Mouse (Mus musculus) CH12.LX (cell line): ENCODE measurements around the gene Spag5. TPM values are rescaled to one million over a fixed set of nuclear protein-coding genes. Genes with fewer than 3 reads are reported as not detected.

Experiments used
- DNase-seq: peaks from one replicate; pipeline ENCODE4 v3.0.0-alpha.2; 2013; ENCODE audit errors: extremely low read depth
- H3K27ac ChIP-seq: 2 replicates; pipeline ENCODE4 v1.5.1; 2012; ENCODE audit warnings: low read depth, mild to moderate bottlenecking, control low read depth, moderate library complexity; ENCODE audit not compliant: insufficient read depth
- H3K27me3 ChIP-seq: replicated peaks from 2 replicates; pipeline ENCODE3; 2012; ENCODE audit warnings: inconsistent platforms
- H3K36me3 ChIP-seq, 2 experiments: replicated peaks in 1 of 2; 2 replicates each; pipeline versions ENCODE3 to v1.6.1; 2012; ENCODE audit warnings: inconsistent platforms in 1 of 2, low read length in 1 of 2, mild to moderate bottlenecking in 1 of 2, mixed read lengths in 1 of 2, moderate library complexity in 1 of 2; ENCODE audit not compliant: control insufficient read depth in 1 of 2, insufficient read depth in 1 of 2
- H3K4me1 ChIP-seq, 2 experiments: 2 replicates each; pipeline ENCODE4 v1.6.1; 2012; ENCODE audit warnings: inconsistent platforms in 1 of 2, moderate library complexity in 1 of 2; ENCODE audit not compliant: insufficient read depth in 2 of 2, control insufficient read depth in 1 of 2
- H3K4me2 ChIP-seq: 2 replicates; pipeline ENCODE4 v1.6.1; 2012; ENCODE audit warnings: low read depth, mild to moderate bottlenecking, control low read depth; ENCODE audit not compliant: poor library complexity, insufficient read depth, severe bottlenecking
- H3K4me3 ChIP-seq, 3 experiments: fragments of 150-350 bp in 1 of 3; sonication (generic) in 1 of 3; replicated peaks in 1 of 3; 2 replicates each; pipeline versions ENCODE3 to v1.5.1; 2011 to 2012; ENCODE audit warnings: low read depth in 2 of 3, low read length in 2 of 3, mild to moderate bottlenecking in 2 of 3, moderate library complexity in 2 of 3, control low read depth in 1 of 3, improper control_type of control experiment in 1 of 3, inconsistent platforms in 1 of 3, mixed read lengths in 1 of 3; ENCODE audit not compliant: poor library complexity in 1 of 3
- H3K79me2 ChIP-seq: replicated peaks from 2 replicates; pipeline ENCODE4 v1.6.1; 2012; ENCODE audit warnings: mild to moderate bottlenecking, moderate library complexity; ENCODE audit not compliant: control insufficient read depth, poor library complexity, insufficient read depth, severe bottlenecking; ENCODE audit errors: extremely low read depth
- H3K9ac ChIP-seq: 2 replicates; pipeline ENCODE4 v1.6.1; 2012; ENCODE audit warnings: low read depth, mild to moderate bottlenecking, control low read depth, moderate library complexity; ENCODE audit not compliant: insufficient read depth
- H3K9me3 ChIP-seq: replicated peaks from 2 replicates; pipeline ENCODE3; 2012; ENCODE audit warnings: low read length, inconsistent platforms, mixed read lengths
- BHLHE40 ChIP-seq: IDR thresholded peaks from 2 replicates; pipeline ENCODE4 v1.6.1; 2011; ENCODE audit warnings: mild to moderate bottlenecking, low read depth, low read length, improper control_type of control experiment
- CHD2 ChIP-seq: IDR thresholded peaks from 2 replicates; pipeline ENCODE4 v1.6.1; 2011; ENCODE audit warnings: low read length, improper control_type of control experiment
- CTCF ChIP-seq, 2 experiments: IDR thresholded peaks in 1 of 2; conservative IDR thresholded peaks in 1 of 2; 2 replicates each; pipeline ENCODE4 v1.5.1; 2011 to 2012; ENCODE audit warnings: low read depth in 2 of 2, low read length in 2 of 2, improper control_type of control experiment in 1 of 2, inconsistent platforms in 1 of 2, mild to moderate bottlenecking in 1 of 2, moderate library complexity in 1 of 2
- ELF1 ChIP-seq: IDR thresholded peaks from 2 replicates; pipeline ENCODE4 v1.6.1; 2014; ENCODE audit warnings: low read depth, mild to moderate bottlenecking, inconsistent platforms, low read length, improper control_type of control experiment
- HCFC1 ChIP-seq: IDR thresholded peaks from 2 replicates; pipeline ENCODE4 v1.6.1; 2012; ENCODE audit warnings: low read depth, mild to moderate bottlenecking, inconsistent platforms, low read length, improper control_type of control experiment
- IRF4 ChIP-seq: IDR thresholded peaks from 2 replicates; pipeline ENCODE4 v1.6.1; 2014; ENCODE audit warnings: low read depth, mild to moderate bottlenecking, inconsistent platforms, low read length, improper control_type of control experiment
- JUN ChIP-seq: IDR thresholded peaks from 2 replicates; pipeline ENCODE4 v1.6.1; 2011; ENCODE audit warnings: low read depth, mild to moderate bottlenecking, low read length, improper control_type of control experiment, moderate library complexity; ENCODE audit not compliant: insufficient read depth
- JUND ChIP-seq: conservative IDR thresholded peaks from 2 replicates; pipeline ENCODE4 v1.6.1; 2011; ENCODE audit warnings: low read depth, low read length, improper control_type of control experiment
- KAT2A ChIP-seq: IDR thresholded peaks from 2 replicates; pipeline ENCODE4 v1.6.1; 2012; ENCODE audit warnings: low read length, improper control_type of control experiment, inconsistent platforms; ENCODE audit not compliant: insufficient replicate concordance
- MAZ ChIP-seq: IDR thresholded peaks from 2 replicates; pipeline ENCODE4 v1.6.1; 2012; ENCODE audit warnings: low read depth, mild to moderate bottlenecking, inconsistent platforms, low read length, improper control_type of control experiment, moderate library complexity
- MEF2A ChIP-seq: IDR thresholded peaks from 2 replicates; pipeline ENCODE4 v1.6.1; 2014; ENCODE audit warnings: low read depth, mild to moderate bottlenecking, inconsistent platforms, low read length, improper control_type of control experiment, borderline replicate concordance
- MYC ChIP-seq: IDR thresholded peaks from 2 replicates; pipeline ENCODE4 v1.6.1; 2011; ENCODE audit warnings: low read depth, mild to moderate bottlenecking, improper control_type of control experiment, low read length
- NELFE ChIP-seq: IDR thresholded peaks from 2 replicates; pipeline ENCODE4 v1.6.1; 2011; ENCODE audit warnings: low read depth, low read length, improper control_type of control experiment
- NRF1 ChIP-seq: IDR thresholded peaks from 2 replicates; pipeline ENCODE4 v1.6.1; 2014; ENCODE audit warnings: low read depth, mild to moderate bottlenecking, inconsistent platforms, low read length, improper control_type of control experiment, moderate library complexity
- PAX5 ChIP-seq: IDR thresholded peaks from 2 replicates; pipeline ENCODE4 v1.6.1; 2012; ENCODE audit warnings: low read length, inconsistent platforms, mixed read lengths
- POLR2A ChIP-seq: IDR thresholded peaks from 2 replicates; pipeline ENCODE4 v1.6.1; 2011; ENCODE audit warnings: low read depth, mild to moderate bottlenecking, improper control_type of control experiment, low read length
- RAD21 ChIP-seq: IDR thresholded peaks from 2 replicates; pipeline ENCODE4 v1.6.1; 2011; ENCODE audit warnings: low read depth, mild to moderate bottlenecking, low read length, improper control_type of control experiment, moderate library complexity
- RCOR1 ChIP-seq: conservative IDR thresholded peaks from 2 replicates; pipeline ENCODE4 v1.6.1; 2012; ENCODE audit warnings: low read depth, mild to moderate bottlenecking, inconsistent platforms, low read length, improper control_type of control experiment
- SIN3A ChIP-seq: IDR thresholded peaks from 2 replicates; pipeline ENCODE4 v1.6.1; 2012; ENCODE audit warnings: low read length, improper control_type of control experiment, inconsistent platforms
- SMC3 ChIP-seq: IDR thresholded peaks from 2 replicates; pipeline ENCODE4 v1.6.1; 2011; ENCODE audit warnings: low read depth, low read length, improper control_type of control experiment
- TBP ChIP-seq: conservative IDR thresholded peaks from 2 replicates; pipeline ENCODE4 v1.6.1; 2011; ENCODE audit warnings: low read depth, low read length, improper control_type of control experiment
- UBTF ChIP-seq: IDR thresholded peaks from 2 replicates; pipeline ENCODE4 v1.6.1; 2012; ENCODE audit warnings: low read depth, mild to moderate bottlenecking, inconsistent platforms, low read length, improper control_type of control experiment, moderate library complexity
- USF1 ChIP-seq: IDR thresholded peaks from 2 replicates; pipeline ENCODE4 v1.6.1; 2014; ENCODE audit warnings: low read depth, mild to moderate bottlenecking, inconsistent platforms, low read length, improper control_type of control experiment
- ZC3H11A ChIP-seq: IDR thresholded peaks from 2 replicates; pipeline ENCODE4 v1.6.1; 2012; ENCODE audit warnings: low read depth, mild to moderate bottlenecking, inconsistent platforms, low read length, improper control_type of control experiment
- ZNF384 ChIP-seq: IDR thresholded peaks from 2 replicates; pipeline ENCODE4 v1.6.1; 2012; ENCODE audit warnings: low read depth, low read length, improper control_type of control experiment, inconsistent platforms
- dilution Hi-C: fragments of 300-500 bp; cut with MboI; formaldehyde crosslinking; loops from 2 replicates; pipeline ENCODE4 v1.14.3; 2020; ENCODE audit warnings: low sequenced_read_pairs; ENCODE audit not compliant: extremely low pct_unique_long_range_greater_than_20kb, extremely low pct_ligation_motif_present
- in situ Hi-C: fragments of 300-500 bp; cut with MboI; formaldehyde crosslinking; loops from 3 replicates; pipeline ENCODE4 v1.14.3; 2019; ENCODE audit warnings: low sequenced_read_pairs, low pct_ligation_motif_present, low pct_unique_long_range_greater_than_20kb, mixed read lengths
- polyA plus RNA-seq: library from polyadenylated mRNA; unstranded; fragments of >175 nt; gene quantifications from 2 replicates; pipeline ENCODE4 v1.2.1, GENCODE M21; 2012; ENCODE audit warnings: low read depth; ENCODE audit not compliant: insufficient read length
- total RNA-seq, 2 experiments: library from RNA; depleted of rRNA; stranded (reverse); fragments of 300-350 nt in 1 of 2; fragments of >200 nt in 1 of 2; gene quantifications; 2 replicates each; pipeline ENCODE4 v1.2.3; 2012 to 2014

Gene Spag5
- total and polyA plus RNA-seq, 3 experiments, result 47.7 to 92.3 (median 57.0) TPM

DNA sequence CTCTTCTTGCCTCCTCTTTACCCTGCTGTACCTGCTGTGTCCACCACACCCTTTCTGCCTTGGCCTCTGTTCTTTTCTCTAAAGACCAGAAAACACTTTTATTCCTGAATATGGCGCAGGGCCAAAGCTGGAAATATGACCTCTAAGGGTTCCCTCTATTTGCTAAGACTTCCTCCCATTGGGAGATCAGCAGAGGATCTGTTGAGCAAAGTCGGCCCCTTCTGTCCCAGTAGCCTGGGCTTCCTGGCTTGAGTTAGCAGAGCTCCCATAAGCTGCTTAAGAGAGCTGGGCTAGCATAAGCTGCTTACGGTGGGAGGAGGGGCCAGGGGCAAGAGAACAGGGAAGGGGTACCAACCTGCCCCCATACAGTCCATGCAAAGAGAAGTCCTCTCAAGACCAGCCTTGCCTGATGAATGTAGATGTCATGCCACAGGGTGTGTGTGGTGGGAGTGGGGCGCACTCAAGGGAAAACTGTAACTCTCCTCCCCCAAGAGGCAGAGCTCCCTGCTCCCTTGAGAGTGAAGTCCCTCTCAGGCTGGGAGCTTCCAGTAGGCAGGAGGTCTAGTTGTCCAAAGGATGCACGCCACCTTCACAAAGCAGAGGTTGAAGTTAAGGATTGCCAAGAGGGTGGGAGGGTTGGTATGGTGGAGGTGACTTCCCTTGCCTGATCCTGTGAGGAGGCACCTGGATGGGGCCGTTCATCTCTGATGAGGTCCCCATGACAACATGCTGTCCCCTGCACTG lies 45.2 kb downstream of the Spag5 start:
- Histone ChIP-seq H3K36me3 (peaks cover 14 to 35% of the 10 kb centered on the region in 2 experiments), H3K27me3 (no peaks in the 10 kb centered on the region), H3K9me3 (no peaks in the 10 kb centered on the region), H3K79me2 (peaks cover 8% of the 10 kb centered on the region), H3K4me3 (peak overlapping the region; percentile 38 to 75 (median 73)), H3K27ac (peak overlapping the region; percentile 42), H3K9ac (peak overlapping the region; percentile 91), H3K4me2 (peak overlapping the region; percentile 77), H3K4me1 (peaks cover 35 to 70% of the 10 kb centered on the region in 2 experiments)
- DNase-seq, result no peak
- no peak for TF ChIP-seq KAT2A
- 0 out of 2 replicates have a peak, but pooled peaks have one; percentile 26 for TF ChIP-seq CHD2
- in situ Hi-C loops (no loop called here), dilution Hi-C loops (no loop called here)

GRCm38 (mm10) chr11:78347070-78347754 lies 45.9 kb downstream of the Spag5 start:
- Histone ChIP-seq H3K4me1 (peaks cover 35 to 72% of the 10 kb centered on the region in 2 experiments), H3K9me3 (no peaks in the 10 kb centered on the region), H3K27ac (peak overlapping the region; percentile 49), H3K27me3 (no peaks in the 10 kb centered on the region), H3K36me3 (peaks cover 9 to 32% of the 10 kb centered on the region in 2 experiments), H3K79me2 (peaks cover 8% of the 10 kb centered on the region), H3K9ac (peak overlapping the region; percentile 18), H3K4me3 (peak overlapping the region in 1 of 3 experiments; percentile 73), H3K4me2 (peak overlapping the region; percentile 77)
- in situ Hi-C loops (no loop called here), dilution Hi-C loops (no loop called here)
- peak; percentile 87 for DNase-seq
- TF ChIP-seq CTCF (conservative IDR thresholded peaks at IDR 0.05 in 1 of 2, IDR thresholded peaks at IDR 0.05 in 1 of 2; ENCODE audit: low read depth in 2 of 2, low read length in 2 of 2) (peak; percentile 89 to 99), NRF1 (0 out of 2 replicates have a peak, but pooled peaks have one; percentile 24), JUN (no peak), USF1 (no peak), ZNF384 (no peak), NELFE (peak; percentile 68), HCFC1 (peak; percentile 52; the same call in 1 of the 2 replicates), BHLHE40 (no peak), SMC3 (peak; percentile 70), POLR2A (no peak), UBTF (0 out of 2 replicates have a peak, but pooled peaks have one; percentile 67), SIN3A (peak; percentile 17; the same call in 1 of the 2 replicates), JUND (no peak), RCOR1 (no peak), ELF1 (no peak; the same call in 1 of the 2 replicates), IRF4 (0 out of 2 replicates have a peak, but pooled peaks have one; percentile 18), MAZ (no peak), PAX5 (no peak), MYC (0 out of 2 replicates have a peak, but pooled peaks have one; percentile 26), CHD2 (no peak), RAD21 (peak; percentile 72), ZC3H11A (no peak), MEF2A (peak; percentile 34; the same call in 1 of the 2 replicates), KAT2A (no peak), TBP (0 out of 2 replicates have a peak, but pooled peaks have one; percentile 61)
